Mouse (Mus musculus): ENCODE measurements at regions not wholly inside any gene's neighbourhood (a gene's known extent, or its start where the extent isn't known, plus 50 kb on each side); places are given as distances from the start of the nearest gene placed in this dataset.

DNA sequence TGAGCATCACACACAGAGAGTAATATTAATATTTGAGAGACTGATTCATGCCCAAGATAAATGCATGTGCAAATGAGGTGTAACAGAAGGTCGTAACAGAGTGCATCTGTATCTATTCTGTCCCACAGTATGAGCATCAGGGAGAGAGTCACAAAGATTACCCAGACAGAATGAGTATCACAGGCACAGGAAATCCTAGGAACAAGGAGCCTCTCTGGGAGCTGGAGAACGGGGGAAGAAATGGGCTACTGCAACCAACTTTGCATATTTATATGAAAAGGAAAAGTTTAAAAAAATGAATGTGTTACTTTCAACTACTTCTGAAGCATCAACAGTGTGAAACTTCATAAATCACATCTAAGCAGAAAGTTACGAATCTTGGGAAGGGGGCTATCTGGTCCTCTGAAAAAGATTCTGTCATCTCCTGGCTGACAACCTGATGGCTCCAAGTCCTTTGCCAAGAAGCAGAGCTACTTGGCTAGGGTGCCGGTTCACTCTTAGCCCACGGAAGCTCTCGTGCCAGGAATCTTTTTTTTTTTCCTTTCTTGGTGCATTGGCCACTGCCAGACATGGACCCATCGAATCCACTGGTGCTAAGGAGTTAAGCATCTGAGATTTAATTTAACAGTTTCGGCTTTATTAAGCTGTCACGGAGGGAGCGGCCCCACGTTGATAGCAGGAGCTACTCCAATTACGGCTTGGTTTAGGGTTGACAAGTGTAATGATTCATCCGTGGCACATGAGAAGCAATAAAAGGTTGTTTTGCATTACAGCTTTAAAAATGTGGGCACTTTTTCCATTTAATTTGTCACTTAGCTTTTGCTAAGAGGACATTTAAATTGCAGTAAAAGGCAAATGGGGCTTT lies 277.6 kb upstream of the Smim15 start:
- DNase-seq (ENCODE audit: low spot score), result no peak

DNA sequence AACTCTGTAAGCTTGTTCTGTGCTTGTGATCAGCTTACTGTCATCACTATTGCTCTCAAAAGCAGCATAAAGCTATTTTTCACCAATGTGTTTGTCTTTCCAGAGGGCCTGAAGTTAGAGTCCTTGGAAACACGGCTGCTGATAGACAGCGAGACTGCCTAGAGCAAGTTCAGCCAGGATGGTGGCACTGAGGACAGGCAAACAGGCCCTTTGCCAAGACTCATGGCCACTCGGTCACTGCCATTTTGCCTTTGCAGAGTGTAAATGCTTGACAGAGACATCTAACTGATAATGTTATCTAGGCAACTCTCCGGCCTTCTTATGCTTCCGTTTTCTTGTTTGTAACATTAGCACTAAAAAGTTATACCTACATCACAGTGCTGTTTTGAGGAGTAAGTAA lies 280.3 kb upstream of the Smim15 start:
- no peak for DNase-seq (ENCODE audit: low spot score)

DNA sequence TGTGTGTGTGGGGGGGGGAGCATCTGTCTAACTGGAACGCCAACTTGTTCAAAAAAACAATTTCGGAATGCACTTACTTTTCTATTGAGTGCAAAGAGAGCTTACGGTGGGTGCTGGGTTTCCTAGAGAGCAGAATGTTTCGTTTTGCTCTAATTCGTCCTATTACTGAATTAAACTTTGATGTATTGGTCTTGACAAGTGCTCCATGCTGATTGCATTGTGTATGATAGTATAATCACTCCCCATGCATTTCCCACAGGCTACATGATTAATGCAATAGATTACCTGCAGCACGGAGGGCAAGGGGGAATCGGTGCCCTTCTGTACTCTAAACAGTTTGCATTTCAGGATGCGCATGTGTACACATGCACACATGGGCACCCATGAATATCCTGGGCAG lies 283.7 kb upstream of the Smim15 start:
- peak; percentile 71 for DNase-seq (ENCODE audit: low spot score)

- DNase-seq (ENCODE audit: low spot score), result no peak
These were observed 285.7 kb upstream of the Smim15 start for GRCm38 (mm10) chr13:107758327-107759095.

DNA sequence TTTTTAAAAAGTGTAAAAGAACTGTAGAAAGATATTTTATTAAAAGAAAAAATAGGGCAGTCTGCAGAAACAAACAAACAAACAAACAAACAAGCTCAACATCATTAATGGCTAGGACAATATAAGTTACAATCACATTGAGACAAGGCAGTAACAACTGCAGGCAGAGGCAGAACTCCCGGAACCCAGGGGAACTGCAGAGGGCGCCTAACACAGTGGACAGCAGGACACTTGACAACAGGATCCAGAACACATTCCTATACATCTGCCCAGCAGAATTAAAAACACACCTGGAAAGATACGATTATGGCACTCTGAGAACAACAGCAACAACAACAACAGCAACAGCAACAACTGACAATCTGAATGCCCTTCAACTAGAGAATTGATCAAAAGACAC lies 291.5 kb upstream of the Smim15 start:
- no peak for DNase-seq (ENCODE audit: low spot score)

GRCm38 (mm10) chr13:107743464-107744218 lies 300.6 kb upstream of the Smim15 start:
- peak; percentile 68 for DNase-seq (ENCODE audit: low spot score)

GRCm38 (mm10) chr13:107736581-107736980 lies 307.7 kb upstream of the Smim15 start:
- DNase-seq (ENCODE audit: low spot score), result no peak

- no peak for DNase-seq (ENCODE audit: low spot score)
These were observed 309.9 kb upstream of the Smim15 start for GRCm38 (mm10) chr13:107734161-107734905.

- DNase-seq (ENCODE audit: low spot score), result no peak
These were observed 313.3 kb upstream of the Smim15 start for GRCm38 (mm10) chr13:107730976-107731375.

DNA sequence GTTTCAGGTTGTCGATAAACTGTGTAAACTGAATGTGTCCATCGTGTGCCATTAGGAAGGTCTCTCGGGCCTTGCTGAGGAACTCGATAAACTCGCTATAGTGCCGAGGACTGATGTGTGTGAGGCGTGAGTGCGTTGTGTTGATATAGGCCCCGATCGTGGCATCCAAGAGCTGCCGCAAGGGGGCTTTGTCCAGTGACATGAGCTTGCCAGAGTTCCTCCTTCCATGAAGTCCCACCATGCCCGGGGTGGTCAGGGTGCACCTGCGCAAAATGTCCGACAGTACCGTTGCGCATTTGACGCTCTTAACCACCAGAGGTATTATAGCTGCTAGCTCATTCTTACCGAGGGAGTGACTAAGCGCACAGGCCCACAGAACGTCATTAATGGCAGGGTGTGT lies 317.8 kb upstream of the Smim15 start:
- no peak for DNase-seq (ENCODE audit: low spot score)

DNA sequence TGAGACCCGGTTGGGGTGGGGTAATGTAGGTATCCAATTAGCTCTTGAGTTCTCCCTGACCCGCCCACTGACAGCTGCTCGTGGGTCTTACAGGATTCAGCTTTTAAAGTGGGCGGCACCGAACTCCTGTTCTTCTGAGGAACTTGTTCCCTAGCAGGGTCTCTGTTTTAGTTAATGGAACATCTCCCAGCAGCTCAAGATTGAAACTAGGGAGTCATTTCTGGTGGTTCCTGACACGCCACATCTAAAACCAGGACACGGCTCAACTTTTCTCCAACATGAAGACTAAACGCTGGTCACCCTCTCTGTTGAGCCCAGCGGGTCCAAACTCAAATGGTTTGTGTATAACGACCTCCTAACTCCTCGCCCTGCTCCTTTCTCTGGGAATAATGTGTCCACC lies 322.3 kb upstream of the Smim15 start:
- DNase-seq (ENCODE audit: low spot score), result no peak

DNA sequence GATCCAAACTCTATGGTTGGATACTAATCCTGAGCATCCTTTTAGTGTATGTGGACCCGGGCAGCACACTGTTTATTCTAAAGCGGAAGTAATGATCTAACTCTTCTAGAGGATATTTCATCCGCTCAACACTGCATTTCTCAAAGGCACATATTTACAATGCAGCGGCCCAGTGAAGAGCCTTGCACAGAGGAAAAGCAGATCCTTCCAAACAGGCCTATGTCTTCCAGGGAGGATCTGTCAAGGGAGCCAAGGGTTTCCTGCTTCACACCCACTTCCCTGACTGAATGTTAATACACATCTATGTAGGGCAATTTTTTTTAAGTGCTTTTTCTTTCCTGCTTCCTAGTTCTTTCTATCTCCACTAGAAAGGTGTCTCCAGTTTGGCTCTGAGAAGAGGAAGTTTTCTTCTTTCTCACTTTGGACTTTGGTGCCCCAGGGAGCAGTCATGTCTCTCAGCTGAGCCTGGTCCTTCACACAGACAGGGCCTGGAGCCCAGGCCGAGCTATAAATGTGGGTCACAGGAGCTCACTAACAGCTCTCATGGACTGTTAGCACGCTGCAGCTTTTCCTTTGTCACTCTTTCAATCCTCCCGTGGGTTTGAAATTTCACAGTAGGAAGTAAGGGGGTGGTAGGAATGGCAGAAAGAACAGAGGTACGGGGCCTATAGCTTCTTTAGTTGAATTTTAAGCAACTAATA lies 323.2 kb upstream of the Smim15 start:
- DNase-seq (ENCODE audit: low spot score), result peak; percentile 18

- DNase-seq (ENCODE audit: low spot score), result no peak
These were observed 325.1 kb upstream of the Smim15 start for GRCm38 (mm10) chr13:107718973-107719620.

DNA sequence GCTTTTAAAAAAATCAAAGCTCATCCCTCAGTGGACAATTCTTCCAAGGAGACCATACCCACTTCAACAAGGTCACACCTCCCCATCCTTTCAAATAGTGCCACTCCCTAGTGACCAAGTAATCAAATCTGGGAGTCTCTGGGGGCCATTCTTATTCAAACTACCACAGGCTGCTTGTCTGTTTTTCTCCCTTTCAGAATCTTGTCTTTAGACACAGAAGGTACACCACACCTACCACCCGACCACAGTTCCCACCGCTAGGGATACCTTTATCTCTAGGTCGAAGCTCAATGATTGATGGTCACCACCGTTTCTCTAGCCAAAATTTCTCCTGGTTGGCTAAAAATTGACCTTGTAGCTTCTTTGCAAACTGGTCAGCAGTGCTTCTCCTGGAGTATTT lies 328.6 kb upstream of the Smim15 start:
- no peak for DNase-seq (ENCODE audit: low spot score)

- DNase-seq (ENCODE audit: low spot score), result no peak
These were observed 330.2 kb upstream of the Smim15 start for GRCm38 (mm10) chr13:107714001-107714400.

DNA sequence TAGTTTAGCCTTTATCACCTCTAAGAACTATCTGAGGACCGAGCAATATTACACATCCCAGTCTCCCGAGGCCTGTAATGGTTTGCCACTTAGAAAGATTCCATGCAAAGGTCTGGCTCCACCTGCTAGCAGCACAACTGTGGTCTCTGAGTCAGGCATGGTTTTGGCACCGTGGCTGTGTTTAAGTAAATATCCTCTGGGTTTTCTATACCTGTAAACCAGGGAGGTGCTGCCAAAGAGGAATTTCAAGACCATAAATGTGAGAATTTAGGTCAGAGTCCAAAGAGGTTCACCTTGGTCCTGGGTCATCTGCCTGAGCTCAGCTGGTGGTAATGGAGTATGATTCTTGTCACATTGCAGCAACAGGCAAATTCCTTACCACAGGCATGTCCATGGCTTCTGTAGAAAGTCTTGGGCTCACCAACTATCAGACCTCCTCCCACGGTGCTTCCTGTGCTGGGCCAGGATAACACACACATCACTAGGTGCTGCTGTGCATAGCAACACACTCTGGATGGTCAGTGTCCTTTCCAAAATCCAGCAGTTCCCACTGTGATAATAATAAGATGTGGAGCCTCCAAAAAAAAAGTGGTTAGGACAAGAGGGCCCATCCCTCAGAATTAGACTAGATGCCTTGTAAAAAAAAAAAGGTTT lies 332.8 kb upstream of the Smim15 start:
- no peak for DNase-seq (ENCODE audit: low spot score)

DNA sequence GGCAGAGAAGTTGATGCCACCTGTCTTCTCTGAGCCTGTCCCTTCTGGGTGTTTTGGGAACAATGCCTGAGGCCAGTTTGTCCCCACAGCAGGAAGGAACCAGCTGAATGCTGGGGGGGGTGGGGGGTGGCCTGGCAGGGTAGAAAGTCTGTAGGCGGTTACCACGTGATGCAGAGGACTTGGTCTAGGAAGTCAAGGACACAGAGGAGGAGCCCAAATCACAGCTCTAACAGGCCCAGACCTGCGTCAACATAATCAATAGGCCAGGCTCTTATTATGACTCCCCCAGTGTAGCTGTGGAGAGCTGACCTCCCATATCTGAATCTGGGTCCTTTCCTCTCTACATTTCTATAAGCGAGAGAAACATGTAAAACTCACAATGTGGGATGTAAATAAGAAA lies 333.9 kb upstream of the Smim15 start:
- DNase-seq (ENCODE audit: low spot score), result no peak

DNA sequence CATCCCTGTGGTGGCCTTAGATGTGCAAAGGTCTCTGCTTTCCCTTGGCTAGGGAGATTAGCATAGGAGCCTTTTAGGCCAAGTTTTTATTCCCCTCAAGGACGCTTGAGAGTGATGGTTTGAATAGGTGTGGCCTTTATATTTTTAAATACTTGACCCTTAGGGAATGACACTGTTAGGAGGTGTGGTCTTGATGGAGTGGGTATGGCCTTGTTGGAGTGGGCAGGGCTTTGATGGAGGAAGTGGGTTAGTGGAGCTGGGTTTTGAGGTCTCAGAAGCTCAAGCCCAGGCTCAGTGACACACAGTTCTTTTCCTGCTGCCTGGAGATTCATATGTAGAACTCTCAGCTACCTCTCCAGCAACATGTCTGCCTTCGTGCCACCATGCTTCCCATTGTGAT lies 334.4 kb upstream of the Smim15 start:
- DNase-seq (ENCODE audit: low spot score), result no peak

DNA sequence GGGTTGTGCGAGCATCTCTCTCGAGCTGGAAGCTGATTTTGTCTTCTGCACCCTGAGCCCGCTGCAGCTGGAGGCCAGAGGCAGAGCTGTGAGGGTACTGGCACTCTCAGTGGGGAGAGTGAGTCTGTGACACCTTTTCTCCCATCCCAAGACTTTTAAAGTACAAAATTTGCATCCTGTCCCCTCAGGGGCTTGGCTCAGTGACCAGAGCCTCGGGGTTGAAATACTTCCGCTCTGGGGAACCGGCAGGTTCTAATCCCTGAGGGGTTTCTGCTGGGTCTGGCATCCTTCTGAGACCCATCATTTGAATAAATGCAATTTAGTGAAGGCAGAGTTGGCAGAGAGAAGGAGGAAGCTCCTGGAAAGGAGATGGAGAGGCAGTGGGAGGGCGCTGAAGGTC lies 340.5 kb upstream of the Smim15 start:
- DNase-seq (ENCODE audit: low spot score), result no peak
